Mouse (Mus musculus): ENCODE results near the gene Tbx5.

The Tbx5 gene

DNA sequence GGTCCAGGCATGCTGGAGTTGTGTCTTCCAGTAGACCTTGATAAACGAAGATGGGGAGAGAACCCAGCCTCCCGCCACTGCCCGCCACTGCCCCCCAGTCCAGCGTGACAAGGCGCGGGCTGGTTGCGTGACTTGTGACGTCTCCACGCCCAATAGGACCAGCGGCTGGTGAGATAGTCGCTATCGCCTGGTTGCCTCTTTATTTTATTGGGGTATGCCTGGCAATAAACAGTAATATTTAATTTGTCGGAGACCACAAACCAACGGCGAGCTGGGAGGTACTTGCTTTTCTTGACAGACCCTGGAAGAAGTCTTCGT lies at the start of gene Tbx5:
Tbx5 (plus strand) TSS at position 190 of the 318 bp plus-strand sequence.
- peak; percentile 8 for DNase-seq (ENCODE audit: low read depth, low spot score)

DNA sequence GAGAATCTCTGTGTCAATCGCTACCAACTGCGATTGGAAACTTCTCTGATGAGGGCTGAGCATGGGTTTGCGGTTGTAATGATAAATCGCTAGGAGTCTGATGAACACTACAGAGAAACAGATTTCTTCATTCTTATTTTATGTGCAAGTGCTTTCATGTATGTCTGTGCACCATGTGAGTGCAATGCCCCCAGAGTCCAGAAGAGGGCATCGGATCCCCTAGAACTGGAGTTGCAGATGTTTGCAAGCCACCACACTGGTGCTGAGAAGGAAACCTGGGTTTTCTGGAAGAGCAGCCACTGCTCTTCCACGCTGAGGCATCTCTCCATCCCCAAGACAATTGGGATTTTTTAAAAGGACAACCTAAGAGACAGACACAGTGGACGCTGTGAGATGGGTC lies 46.5 kb upstream of the Tbx5 start:
- DNase-seq (ENCODE audit: low read depth, low spot score) = peak; percentile 78

DNA sequence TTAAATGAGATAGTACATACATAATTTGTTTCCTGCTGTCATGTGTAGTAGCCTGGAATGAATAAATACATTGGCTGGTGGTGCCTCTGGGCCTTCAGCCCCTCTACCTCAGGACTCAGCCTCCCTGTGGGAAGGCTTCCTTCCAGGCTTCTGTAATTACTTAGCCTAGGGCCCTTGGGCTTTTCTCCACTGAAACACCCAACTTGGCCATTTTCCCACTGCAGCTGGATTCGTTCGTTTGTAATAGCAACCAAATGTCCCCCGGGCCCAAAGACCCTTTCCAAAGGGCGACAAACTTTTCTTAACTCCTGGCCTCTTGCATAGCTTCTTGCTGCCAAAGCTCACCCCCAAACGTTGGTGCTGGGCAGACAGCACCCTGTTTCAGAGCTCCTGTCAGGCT lies 40.8 kb upstream of the Tbx5 start:
- no peak for DNase-seq (ENCODE audit: low read depth, low spot score)

DNA sequence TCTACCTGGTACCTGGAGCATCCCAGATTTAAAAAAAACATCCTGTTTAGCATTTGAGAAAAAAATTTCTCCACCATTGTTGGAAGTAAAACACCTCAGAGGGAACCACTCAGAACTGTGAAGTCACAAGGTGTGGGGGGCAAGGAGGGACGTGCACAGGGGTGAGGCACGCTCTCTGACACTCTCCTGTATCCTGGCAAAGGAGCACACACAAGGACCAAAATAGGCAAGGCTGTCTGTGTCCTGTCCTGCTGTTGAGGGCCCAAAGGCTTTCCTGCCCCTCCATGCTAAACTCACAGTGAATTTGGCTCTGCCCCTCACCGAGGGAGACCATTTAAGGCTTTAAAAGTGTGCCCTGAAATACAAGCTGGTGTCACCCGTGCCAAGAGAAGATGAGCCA lies 38.5 kb upstream of the Tbx5 start:
- no peak for DNase-seq (ENCODE audit: low read depth, low spot score)

DNA sequence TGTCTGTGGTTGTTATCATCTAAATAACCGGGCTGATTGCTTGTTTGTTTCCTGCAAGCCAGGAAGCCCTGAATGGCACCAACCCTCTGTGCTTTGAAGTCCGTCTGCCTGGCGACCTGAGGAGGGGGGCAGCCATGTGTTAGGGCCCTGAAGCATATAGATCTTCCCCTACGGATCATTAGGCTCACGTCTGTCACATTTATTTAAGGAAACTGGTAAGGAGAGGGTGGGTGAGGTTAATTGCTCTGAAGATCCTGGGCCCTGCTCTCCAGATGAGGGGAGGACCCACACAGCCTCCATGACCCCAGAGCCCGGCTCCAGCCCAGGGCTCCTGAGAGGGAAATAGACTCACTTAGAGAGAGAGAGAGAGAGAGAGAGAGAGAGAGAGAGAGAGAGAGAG lies 37.1 kb upstream of the Tbx5 start:
- no peak for DNase-seq (ENCODE audit: low read depth, low spot score)

DNA sequence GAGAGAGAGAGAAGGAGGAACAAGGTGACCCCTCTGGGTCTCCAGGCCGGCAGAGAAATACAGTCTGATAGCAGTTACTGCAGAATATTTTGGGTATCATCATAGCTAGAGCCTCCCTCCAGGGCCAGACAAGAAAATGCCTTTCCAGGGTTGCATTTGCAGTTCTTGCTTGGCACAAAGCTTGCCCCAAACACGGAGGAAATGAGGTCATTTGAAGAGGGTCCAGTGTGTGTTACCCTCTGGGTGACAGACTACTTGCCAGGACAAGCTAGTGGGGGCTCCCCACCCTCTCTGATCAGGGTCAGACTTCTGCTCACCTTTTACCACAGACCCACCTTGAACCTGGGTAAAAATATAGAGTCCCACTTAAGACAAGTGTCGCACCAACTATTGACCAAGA lies 36.7 kb upstream of the Tbx5 start:
- no peak for DNase-seq (ENCODE audit: low read depth, low spot score)

DNA sequence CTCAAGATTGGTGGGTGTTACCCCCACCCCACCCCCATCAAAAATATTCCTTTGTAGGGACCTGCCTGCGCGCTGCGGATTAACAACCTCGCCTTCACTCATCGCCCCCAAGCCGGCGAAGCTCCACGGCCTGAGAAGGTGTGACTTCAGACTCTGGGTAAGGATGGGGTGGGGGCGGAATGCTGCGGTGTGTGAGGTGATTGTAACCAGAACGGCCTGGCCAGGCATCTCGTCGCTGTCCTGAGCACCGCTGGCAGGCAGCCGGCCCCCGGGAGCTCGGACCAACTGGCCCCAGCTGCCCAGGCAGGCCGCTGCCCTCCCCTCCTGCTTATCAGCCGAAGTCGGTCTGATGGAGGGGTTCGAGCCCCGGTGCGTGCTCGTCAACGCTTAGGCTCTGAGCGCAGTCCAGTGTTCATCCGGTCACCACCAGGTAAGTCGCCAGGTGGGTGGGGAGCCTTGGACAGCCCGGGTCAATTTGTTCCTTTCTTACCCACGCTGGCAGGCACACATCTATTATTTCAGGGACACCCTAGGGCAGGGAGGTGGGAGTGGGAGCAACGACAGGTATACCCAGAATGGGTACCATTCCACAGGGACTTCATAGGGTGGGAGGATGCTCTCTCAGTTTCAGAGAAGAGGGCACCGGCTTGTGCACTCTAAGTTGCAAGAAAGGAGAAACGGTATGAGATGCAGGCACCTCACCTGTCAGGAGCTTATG lies 35.9 kb upstream of the Tbx5 start:
- DNase-seq (ENCODE audit: low read depth, low spot score) = no peak

DNA sequence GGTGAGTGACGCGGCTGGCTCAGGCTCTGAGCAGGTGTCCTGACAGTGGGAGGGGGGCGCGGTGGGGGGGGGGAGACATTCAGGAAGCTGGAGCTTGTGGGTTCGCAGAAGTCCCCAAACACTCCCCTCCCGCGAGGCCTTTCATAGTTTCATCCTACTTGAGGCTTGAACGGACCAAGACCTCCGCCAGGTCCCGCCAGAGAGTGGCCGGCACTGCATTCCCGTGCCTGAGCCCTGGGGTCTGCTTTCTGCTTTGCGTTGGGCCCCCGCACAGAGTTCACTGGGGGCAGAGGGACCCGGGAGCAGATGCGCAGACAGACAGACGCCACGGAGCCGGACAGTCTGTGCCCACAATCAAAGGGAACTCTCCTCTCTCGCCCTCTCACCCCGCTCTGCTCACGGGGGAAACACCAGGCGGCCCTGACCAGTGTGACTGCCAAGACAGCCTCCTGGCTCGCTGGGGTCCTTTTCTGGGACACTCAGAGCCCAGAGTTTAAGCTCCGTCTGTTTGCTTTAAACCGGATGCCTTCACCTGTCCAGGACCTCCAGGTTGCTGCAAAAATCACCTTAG lies 34.8 kb upstream of the Tbx5 start:
- DNase-seq (ENCODE audit: low read depth, low spot score) = no peak

DNA sequence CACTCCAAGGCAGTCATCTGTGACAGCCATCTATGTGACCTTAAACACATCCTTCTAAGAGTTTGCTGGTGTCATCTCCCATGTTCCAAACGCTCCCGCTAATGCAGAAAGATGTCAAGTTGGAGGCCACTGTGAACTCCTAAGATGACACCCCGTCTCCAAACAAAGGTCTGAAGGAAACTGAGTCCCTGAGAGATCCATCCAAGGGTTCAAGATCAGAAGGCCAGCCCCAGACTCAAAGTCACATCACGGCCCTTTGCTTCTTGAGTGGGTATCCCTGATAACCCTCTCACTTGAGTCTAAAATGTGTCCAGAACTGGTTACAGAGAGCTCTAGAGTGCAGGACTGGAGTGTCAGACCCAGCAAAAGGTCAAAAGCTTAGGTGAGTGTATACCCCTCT lies 34.2 kb upstream of the Tbx5 start:
- DNase-seq (ENCODE audit: low read depth, low spot score) = no peak

DNA sequence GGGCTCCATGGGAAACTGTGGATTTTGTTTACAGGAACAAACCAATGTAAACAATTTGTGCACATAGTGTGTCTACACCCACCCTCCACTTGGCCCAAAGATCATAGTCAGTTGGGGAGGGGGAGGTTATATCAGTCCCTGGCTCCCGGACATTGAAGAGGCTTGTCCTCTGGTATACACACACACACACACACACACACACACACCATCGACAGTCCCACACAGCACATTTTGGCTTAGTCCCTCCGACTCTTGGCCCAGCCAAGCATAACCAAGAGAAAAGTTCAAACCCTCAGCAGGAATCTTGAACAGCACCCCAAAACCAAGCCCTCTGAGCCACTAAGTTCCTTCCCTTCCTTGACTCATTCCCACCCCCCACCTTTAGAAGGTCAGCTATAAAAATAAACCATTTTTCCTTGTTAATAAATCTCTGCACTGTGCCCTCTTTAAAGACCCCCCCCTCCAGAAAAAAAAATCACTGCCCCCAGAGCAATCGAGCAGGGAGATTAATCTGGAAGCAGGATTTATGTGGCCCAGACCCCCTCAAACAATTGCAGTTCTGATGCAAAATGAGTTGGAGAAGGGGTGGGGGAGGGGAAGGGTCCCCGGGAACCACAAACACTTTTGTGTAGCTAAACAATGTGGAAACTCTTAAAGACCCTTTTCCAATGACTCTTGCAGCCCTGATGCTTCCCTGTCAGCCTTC lies 33.6 kb upstream of the Tbx5 start:
- DNase-seq (ENCODE audit: low read depth, low spot score) = no peak

DNA sequence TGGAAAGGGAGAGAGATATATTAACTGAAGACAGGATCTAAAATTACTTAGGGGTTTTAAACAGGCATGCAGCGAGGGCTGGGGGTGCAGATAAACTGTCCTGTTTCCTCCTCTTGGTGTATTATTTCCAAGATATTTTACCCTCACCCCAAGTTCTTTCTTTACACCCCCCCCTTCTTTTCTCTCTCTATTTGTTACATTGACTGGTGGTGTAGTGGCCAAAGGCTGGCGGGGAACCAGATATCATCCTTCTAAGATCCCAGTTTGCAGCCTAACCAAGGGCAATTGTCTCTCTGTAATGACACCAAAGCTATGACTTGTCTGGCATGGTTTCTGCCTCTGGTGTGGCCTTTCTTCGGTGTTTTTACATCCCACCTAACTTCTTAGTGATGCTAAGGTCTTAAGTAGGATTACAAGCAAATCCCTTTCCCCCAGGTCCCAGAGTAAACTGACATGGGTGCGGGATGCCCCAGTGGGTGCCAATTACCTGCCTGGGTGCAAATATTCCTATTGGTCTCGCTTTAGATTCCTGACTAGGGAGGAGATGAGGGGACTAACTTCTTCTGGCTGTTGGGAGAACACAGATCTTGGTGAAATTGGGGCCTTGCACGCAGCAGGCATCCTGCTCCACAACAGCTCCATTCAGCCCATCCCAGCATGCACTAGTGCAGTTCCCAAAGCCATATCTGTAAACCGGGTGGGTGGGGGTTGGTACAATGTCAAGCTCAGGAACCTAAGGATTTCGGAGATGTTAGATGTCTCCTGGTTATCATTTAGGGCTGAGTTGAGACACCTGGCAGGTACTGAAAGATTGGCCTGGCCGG lies 32.8 kb upstream of the Tbx5 start:
- no peak for DNase-seq (ENCODE audit: low read depth, low spot score)

DNA sequence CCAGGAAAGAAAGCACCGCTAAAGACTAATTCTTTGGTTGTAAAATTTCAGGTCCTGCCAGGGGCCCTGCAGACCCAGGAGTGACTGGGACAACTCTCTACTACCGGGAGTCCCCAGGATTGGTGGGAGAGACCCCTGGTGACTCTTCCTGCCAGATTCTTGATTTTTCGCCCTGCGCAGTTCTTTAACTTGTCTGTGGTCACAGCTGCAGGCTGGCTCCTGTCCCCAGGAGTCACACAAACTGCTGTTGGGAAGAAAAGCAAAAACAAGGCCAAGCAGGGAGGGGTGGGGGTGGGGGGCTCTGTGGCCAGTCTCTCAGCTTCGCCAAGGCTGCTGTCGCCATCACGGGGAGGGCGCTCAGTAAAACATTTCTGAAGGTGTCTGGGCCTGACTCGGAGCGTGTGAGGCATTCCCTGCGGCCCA lies 32.2 kb upstream of the Tbx5 start:
- no peak for DNase-seq (ENCODE audit: low read depth, low spot score)

DNA sequence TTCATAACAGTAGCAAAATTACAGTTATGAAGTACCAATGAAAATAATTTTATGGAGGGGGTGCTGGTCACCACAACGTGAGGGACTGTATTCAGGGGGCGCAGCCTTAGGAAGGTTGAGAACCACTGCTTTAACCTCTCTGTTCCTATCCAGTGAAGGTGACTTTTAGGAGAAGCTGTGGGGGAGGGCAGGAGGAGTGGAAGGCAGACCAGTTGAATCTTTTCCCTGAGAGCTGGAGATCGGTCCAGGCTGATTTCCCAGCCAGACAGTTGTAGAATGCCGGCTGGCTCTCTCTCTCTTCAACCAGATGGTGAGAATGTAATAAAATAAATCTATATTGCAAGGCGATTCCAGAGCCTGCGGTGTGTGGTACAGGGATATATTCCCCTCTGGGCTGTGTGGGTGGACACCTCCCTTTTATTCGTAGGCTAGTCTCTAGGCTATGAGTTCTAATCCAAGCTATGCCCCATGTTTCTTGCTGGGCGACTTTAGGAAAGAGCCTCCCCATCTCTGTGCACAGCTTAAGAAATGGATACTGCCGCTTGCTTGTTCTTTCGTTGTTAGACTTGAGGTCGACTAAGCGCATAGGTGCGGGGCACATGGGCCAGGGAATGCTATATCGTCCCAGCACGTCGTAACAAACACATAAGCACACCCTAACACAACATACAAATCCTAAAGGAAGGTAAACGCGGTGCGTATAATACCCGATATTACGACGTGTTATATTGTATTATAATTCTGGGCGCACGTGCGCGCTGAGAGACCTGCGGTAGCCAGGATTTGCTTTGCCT lies 29.7 kb upstream of the Tbx5 start:
- DNase-seq (ENCODE audit: low read depth, low spot score) = no peak

DNA sequence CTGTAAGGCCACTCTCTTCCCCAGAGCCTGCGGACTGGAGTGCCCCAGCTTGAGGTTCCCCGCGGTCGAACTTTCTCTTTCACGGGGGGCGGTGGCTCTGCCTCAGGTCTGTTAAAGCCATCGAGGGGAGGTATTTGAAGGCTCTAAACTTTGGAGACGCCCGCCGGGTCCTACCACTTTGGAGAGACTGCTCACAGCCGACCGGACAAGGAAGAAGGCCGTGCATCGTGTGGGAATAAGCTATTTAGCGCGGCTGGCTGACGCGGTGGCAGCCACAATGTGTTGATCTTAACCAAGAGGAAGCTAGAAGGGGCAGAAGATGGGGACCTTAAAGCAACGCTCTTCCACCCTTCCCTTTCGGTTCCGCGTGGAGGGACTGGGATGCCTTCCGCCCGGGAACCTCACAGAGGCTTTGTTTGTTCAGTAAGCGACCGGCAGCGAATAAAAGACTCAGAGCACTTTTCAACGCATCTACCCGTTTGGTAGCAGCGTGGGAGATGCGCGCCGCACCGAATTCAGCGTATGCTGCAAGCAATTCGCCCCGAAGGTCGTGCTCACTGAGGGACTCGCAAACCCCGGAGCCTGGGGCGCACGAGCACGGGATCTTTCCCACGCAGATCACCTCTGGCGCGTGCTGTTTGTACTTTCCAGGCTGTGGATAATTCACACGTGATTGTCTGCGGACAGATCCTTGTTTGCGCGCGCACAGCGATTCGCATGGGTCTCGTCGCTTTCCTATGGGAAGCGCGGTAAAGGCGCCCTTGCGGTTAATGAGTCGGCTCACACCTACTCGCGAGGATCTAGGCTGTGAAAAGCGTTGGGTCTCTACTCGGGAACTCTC lies 28.8 kb upstream of the Tbx5 start:
- peak; percentile 74 for DNase-seq (ENCODE audit: low read depth, low spot score)

DNA sequence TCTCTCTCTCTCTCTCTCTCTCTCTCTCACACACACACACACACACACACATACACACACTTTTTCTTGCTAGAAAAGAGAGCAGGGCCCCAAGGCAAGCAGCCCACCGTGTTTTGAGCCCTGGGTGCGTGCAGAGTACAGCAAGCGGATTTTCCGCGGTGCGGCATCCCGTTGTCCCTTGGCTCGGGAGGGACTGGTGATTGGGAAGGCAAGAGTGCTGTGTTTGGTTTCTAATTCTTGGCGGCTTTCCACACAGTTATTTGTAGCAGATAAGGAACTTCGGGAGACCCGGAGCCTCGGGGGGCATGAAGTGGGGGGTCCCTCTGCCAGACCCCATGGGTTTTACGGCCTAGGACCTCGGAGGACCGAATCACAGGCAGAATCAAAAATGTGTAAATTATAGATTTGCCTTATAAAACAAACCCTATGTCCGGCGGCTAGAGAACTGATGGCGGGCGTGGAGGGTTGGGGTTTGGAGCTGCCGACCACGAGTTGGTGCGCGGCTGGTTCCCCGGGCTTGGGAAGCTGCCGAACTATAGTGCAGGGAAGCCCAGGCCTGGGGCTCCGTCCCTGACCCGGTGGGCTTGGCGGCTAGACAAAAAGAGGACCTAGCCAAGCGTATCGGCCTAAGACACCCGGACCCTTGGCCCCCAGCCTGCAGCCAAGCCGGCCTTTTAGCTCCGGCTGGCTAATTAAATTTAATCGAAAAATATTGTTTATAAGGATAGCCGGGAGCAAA lies 28.0 kb upstream of the Tbx5 start:
- peak; percentile 39 for DNase-seq (ENCODE audit: low read depth, low spot score)

DNA sequence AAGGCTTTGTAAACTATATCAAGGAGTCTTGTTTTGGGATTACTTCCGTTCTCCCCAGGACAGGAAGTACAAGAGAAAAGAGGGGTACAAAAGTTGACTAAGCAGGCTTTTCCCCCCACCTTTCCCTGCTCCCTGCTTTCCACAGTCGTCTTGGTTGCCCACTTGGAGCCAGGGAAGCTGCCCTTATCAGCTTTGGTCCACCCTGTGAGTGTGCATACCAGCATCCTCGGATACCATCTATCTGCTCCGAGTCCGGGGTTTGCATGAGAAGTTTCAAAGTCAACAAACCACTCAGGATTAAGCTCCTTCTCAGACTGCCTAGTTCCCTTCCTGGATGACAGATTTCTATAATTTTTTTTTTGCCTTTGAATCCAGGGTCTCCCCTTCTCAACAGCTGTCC lies 26.8 kb upstream of the Tbx5 start:
- DNase-seq (ENCODE audit: low read depth, low spot score) = no peak

DNA sequence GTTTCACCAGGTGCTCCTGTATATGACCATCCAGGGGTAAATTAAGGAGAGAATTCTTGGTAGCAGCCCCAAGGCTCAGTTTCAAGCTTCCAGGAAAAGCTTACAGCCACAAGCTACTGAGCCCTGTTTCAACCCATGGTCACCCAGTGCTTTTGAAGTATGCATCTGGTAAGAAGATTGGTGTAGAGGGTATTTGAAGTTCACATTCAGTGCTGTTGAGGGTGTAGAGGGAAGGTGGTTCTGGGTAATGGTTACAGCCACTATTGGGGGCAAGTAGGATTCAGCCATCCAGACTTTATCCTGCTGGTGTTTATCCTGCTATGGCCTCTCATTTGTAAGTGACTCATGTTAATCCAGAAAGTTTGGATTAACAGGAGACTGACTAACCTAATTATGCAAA lies 26.0 kb upstream of the Tbx5 start:
- no peak for DNase-seq (ENCODE audit: low read depth, low spot score)

DNA sequence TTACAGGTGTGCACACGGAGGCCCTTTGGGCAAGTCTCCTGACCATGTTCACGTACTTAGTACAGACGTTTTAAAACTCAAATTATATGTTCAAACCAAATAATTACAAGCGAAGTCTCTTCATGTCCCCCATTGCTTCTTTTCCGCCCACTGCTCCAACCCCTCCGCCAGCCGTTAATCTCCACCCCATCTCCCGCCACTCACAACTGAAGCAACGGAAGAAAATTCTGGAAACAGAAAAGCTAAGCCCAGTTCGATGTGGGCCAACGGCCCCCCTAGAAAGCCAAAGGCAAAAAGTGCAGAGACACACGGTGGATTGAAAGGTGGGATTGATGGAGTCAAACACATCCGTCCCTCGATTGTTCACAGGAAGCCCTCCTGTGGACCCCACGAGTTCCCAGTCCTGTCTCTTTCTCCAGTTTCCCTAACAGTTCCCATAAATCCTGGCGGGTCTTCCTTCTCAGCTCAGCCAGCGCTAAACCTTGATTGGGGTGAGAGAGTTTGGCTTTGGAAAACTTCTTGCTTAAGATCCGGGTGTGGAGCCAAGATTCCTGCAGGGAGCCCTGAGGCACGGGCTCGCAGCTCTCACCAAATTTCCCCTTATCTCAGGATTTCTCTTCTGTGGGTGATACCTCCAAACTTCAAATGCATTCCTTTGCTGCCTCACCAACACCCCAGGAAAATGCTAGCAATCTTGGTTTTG lies 24.8 kb upstream of the Tbx5 start:
- no peak for DNase-seq (ENCODE audit: low read depth, low spot score)

DNA sequence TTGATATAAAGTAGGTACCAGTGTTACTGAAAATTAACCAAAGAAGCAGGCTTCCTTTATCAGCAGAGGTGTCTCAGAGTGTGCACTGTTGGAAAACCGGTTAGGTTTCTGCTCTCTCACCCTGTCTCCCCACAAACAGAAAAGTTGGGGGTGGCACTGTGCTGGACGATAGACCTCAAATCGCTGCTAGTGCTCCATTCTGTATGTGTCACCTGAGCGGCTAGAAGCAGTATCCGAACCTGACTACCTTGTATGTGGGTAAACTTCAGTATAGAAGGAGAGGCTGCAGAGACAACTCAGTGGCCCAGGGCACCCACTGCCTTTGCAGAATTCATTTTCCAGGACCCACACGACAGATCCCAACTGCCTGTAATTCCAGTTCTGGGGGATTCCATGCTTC lies 23.8 kb upstream of the Tbx5 start:
- no peak for DNase-seq (ENCODE audit: low read depth, low spot score)

Measured in ZHBTc4 (cell line).